Mouse (Mus musculus) neural tube, postnatal 0 days (tissue): ENCODE data around the gene Tmem200a. TPM values are rescaled to one million over a fixed set of nuclear protein-coding genes. Genes with fewer than 3 reads are reported as not detected.

Experiments
- polyA plus RNA-seq: library from polyadenylated mRNA; unstranded; fragments of >200 nt; fragmentation: Nextera tagmentation; extraction: Ambion mirVana; gene quantifications from 2 replicates; pipeline ENCODE4 v1.2.1, GENCODE M21; 2015

Tmem200a gene
- 8.6 and 12.7 TPM in 2 replicates for polyA plus RNA-seq

DNA sequence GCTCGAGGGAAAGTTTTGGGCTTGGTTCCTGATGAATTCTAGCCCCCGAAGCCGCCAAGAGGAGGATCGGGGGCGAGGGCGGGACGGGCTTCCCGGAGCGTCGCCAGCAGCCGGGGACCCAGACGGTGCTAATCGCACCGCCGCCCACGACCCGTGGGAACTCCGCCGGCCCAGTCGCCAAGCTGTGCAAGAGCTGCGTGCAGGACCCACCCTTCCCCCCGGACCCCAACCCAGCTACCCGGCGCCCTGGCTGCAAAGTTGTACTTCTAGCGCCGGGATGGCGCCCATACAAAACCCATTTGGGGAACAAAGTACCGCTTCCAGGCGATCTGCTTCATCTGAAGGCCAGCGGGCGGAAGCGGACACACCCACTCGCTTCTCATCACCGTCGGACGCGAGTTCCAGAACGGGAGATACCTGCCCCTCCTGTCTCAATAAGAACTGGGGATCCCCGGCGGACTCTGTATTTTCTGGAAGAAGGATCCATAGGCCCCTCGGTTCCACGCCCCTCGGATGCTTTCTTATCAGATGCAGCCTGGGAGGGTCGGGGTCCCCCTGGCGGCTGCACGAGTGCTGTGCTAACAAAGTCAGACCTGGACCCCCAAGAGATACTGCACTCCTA, at the start of gene Tmem200a:
Tmem200a (minus strand) TSS at position 532 of the 622 bp plus-strand sequence.

DNA sequence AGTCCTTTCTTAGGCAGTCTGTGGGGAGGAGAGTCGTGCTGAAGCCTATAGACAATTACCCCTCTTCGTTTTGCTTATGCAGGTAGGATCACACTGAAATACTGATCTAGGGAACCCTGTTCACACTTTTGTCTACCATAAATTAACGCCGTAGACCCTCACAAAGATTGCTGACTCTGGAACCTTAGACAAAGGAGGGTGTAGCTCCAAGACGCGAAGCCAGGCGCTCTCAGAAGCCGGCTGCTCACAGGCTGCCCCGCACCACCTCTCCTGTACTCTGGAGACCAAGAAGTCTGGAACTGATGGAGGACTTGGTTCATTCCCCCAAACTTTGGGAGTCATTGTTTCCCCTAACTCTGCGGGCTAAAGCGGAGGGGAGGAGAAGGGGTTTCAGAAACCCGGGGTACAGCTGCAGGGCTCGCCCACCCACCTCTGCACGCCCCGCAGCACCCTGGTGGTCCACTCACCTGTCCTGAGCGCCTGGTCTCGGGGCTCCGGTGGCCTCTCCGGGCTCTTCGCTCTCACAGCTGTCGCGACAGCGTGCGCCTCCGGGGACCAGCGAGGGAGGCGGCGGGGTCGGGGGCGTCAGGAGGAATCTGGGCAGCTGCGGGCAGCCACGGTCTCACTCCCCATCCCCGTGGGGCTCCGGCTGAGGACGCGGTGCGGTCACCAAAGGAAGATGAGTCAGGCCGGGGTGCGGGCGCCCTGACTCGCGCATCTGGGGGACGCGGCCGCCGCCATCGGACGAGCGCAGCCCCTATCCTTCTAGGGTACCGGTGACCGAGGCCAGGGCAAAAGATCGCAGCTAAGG, 976 bp downstream of the Tmem200a start, which contains the start of gene Gm9767:
Gm9767 (plus strand) TSS at position 585 of the 811 bp plus-strand sequence.

Other genes starting within 250 kb of the Tmem200a start
- 1.7 and 1.9 TPM in 2 replicates for gene Gm9767, start 797 bp downstream of the Tmem200a start, polyA plus RNA-seq
- not detected in 2 replicates for gene Samd3, start 150.7 kb upstream of the Tmem200a start, polyA plus RNA-seq